Mouse (Mus musculus) CD8-positive naive resting alpha-beta T cell, adult 57 days (primary cell): ENCODE data around the gene Olfr282. TPM values are rescaled to one million over a fixed set of nuclear protein-coding genes. Genes with fewer than 3 reads are reported as not detected.

Experiments used
- total RNA-seq: library from RNA; stranded (reverse); gene quantifications from one replicate; pipeline ENCODE4 v1.2.4, GENCODE M21; 2023

Gene Olfr282
- total RNA-seq: not detected

GRCm38 (mm10) chr15:98430925-98431324, at the start of gene Olfr282:
TSS of gene Olfr282 (plus strand) at chr15:98431225.

DNA sequence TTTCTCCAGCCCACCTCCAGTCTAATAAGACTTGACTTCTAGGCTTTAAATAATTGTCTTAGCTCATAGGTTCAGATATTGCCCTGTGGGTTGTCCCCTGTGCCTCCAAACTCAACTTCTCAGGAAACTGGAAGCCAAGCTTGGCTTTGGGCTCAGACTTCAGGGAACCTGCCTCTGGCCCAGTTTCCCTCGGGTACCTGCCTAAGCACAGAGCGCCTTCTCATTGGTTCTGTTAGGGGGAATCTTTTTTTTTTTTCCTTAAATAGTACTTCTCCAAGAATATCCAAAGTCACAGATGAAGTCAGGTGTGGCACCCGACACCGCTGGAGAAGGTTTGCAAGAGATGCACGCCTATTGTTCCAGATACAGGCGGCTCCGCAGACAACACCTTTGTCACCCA, 21.3 kb downstream of the Olfr282 start, which contains the start of gene Olfr281:
Gene Olfr281 (plus strand): TSS at position 301 of the 400 bp plus-strand sequence.

DNA sequence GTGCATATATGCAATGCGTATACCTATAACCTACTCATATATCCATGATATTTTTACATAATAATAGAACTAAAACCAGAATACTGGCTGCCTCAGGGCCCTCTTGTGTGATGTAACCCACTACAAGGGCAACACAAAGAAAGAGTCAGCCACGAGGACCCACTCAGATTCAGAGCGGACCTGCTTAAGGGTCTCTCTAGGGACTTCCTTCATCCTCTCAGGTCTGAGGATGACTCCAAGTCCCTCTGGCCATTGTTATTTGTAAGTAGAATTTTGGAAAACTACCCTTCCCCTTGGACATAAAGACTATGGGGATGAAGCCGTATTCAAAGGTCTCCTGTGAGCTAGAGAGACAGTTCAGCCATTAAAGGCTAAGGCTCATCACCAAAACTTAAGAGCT, 38.6 kb downstream of the Olfr282 start, which contains the start of gene OR5BS1P:
Gene OR5BS1P (plus strand): TSS at position 301 of the 400 bp plus-strand sequence.

GRCm38 (mm10) chr15:98482701-98483100, 51.7 kb downstream of the Olfr282 start, which contains the start of gene Lalba:
TSS of gene Lalba (minus strand) at chr15:98482721.

Other genes starting within 250 kb of the Olfr282 start
- not detected for gene Olfr288, start 235.7 kb upstream of the Olfr282 start, total RNA-seq
- not detected for gene Gm44579, start 210.2 kb upstream of the Olfr282 start, total RNA-seq
- gene Olfr287, start 210.2 kb upstream of the Olfr282 start, total RNA-seq: not detected
- not detected for gene Olfr286, start 196.8 kb upstream of the Olfr282 start, total RNA-seq
- gene H1fnt, start 173.9 kb upstream of the Olfr282 start, total RNA-seq: not detected
- gene Zfp641, start 135.1 kb upstream of the Olfr282 start, total RNA-seq: not detected
- not detected for gene Olfr285, start 113.9 kb upstream of the Olfr282 start, total RNA-seq
- gene Olfr284, start 90.2 kb upstream of the Olfr282 start, total RNA-seq: not detected
- gene Olfr283, start 50.3 kb upstream of the Olfr282 start, total RNA-seq: not detected
- gene Olfr281, start 21.4 kb downstream of the Olfr282 start, total RNA-seq: not detected
- not detected for gene OR5BS1P, start 38.7 kb downstream of the Olfr282 start, total RNA-seq
- not detected for gene Lalba, start 51.5 kb downstream of the Olfr282 start, total RNA-seq
- gene Olfr279, start 61.2 kb downstream of the Olfr282 start, total RNA-seq: not detected
- gene Kansl2, start 103.0 kb downstream of the Olfr282 start, total RNA-seq: 56.9 TPM
- gene Ccnt1, start 139.7 kb downstream of the Olfr282 start, total RNA-seq: 147 TPM
- not detected for gene 4930415O20Rik, start 139.8 kb downstream of the Olfr282 start, total RNA-seq
- gene Adcy6, start 178.9 kb downstream of the Olfr282 start, total RNA-seq: 23.4 TPM
- gene Cacnb3, start 199.6 kb downstream of the Olfr282 start, total RNA-seq: 0.34 TPM
- 133 TPM for gene Ddx23, start 231.7 kb downstream of the Olfr282 start, total RNA-seq
- 0.64 TPM for gene Rnd1, start 246.2 kb downstream of the Olfr282 start, total RNA-seq